ENCODE assay signal across 10 mouse cellular contexts in genomic region chr4:97859431-97859830, GRCm38 (mm10).
A peak's percentile ranks its signal among the peaks of the same experiment; 100 is the strongest.
DNase-seq lines count a peak whose midpoint lies in the region; ATAC-seq and TF ChIP-seq lines count a peak whose summit lies in the region.
"Had no signal": no experiment of that assay in that cellular context is flagged by ENCODE, and none has a peak within 500 bp of the region (broad histone marks: within the 10 kb centered on the region; RNA-seq: fewer than 3 reads in every experiment).

No protein-coding gene starts in this region.

- WGBS in liver, adult 2 months = 17% methylated on average over 4 of the region's 4 CpGs
- 68% methylated on average over 4 of the region's 4 CpGs for WGBS in liver, embryonic 11.5 days
- 48% methylated on average over 4 of the region's 4 CpGs for WGBS in heart, postnatal 0 days
- WGBS in midbrain, embryonic 15.5 days = 74% methylated on average over 4 of the region's 4 CpGs

- no peak for TF ChIP-seq POLR2A in liver, adult 2 months (IDR thresholded peaks at IDR 0.05; ENCODE audit: extremely low read depth, insufficient read depth, low read length)

- H3K79me2 ChIP-seq in liver, adult 2 months (ENCODE audit: control insufficient read depth, insufficient read depth, low read length) = peaks cover 40% of the 10 kb centered on the region

- H3K9ac ChIP-seq in liver, adult 2 months (ENCODE audit: low read depth, low read length) = no peak overlapping the region
- H3K9ac ChIP-seq in liver, embryonic 11.5 days (ENCODE audit: low read depth, low read length) = no peak overlapping the region
- no peak overlapping the region for H3K9ac ChIP-seq in heart, postnatal 0 days (replicated peaks; ENCODE audit: low read depth, low read length)
- no peak overlapping the region for H3K9ac ChIP-seq in midbrain, embryonic 15.5 days
- H3K9ac ChIP-seq: embryonic facial prominence, embryonic 15.5 days; limb, embryonic 15.5 days had no signal

- ATAC-seq in liver, embryonic 11.5 days (replicated peaks; ENCODE audit: low FRiP score) = no peak
- ATAC-seq in heart, postnatal 0 days (ENCODE audit: insufficient read depth, low read depth) = no peak
- ATAC-seq in midbrain, embryonic 15.5 days (replicated peaks) = no peak

- H3K4me2 ChIP-seq in liver, embryonic 11.5 days = no peak overlapping the region
- H3K4me2 ChIP-seq in heart, postnatal 0 days (ENCODE audit: low read depth, low read length) = no peak overlapping the region
- H3K4me2 ChIP-seq in midbrain, embryonic 15.5 days = no peak overlapping the region
- H3K4me2 ChIP-seq: embryonic facial prominence, embryonic 15.5 days; limb, embryonic 15.5 days had no signal

- no peak overlapping the region for H3K4me3 ChIP-seq in liver, adult 2 months (ENCODE audit: insufficient read depth, low read depth, low read length)
- H3K4me3 ChIP-seq in liver, embryonic 11.5 days (ENCODE audit: low read depth, low read length) = no peak overlapping the region
- no peak overlapping the region for H3K4me3 ChIP-seq in heart, postnatal 0 days (ENCODE audit: low read depth, low read length)
- H3K4me3 ChIP-seq in midbrain, embryonic 15.5 days = no peak overlapping the region
- H3K4me3 ChIP-seq: embryonic facial prominence, embryonic 15.5 days; limb, embryonic 15.5 days had no signal

- TF ChIP-seq CTCF in liver, adult 2 months (IDR thresholded peaks at IDR 0.05; ENCODE audit: low read depth, low read length) = no peak
- no peak for TF ChIP-seq CTCF in heart, postnatal 0 days (IDR thresholded peaks at IDR 0.05; ENCODE audit: low read depth)

- peak overlapping the region; percentile 24 for H3K27ac ChIP-seq in liver, adult 2 months (replicated peaks; ENCODE audit: insufficient read depth, low read depth, low read length)
- no peak overlapping the region for H3K27ac ChIP-seq in liver, embryonic 11.5 days (ENCODE audit: low read depth, low read length)
- H3K27ac ChIP-seq in heart, postnatal 0 days (ENCODE audit: low read depth) = peak overlapping the region; percentile 58
- H3K27ac ChIP-seq in midbrain, embryonic 15.5 days = no peak overlapping the region
- H3K27ac ChIP-seq: embryonic facial prominence, embryonic 15.5 days; limb, embryonic 15.5 days had no signal

- peak; percentile 81 for DNase-seq in gastrocnemius, adult 18-20 months (ENCODE audit: low spot score)
- no peak for DNase-seq in gastrocnemius, postnatal 4 days (ENCODE audit: low spot score in 2 of 2)
- peak; percentile 76 for DNase-seq in liver, adult 2 months (ENCODE audit: extremely low read depth, low read depth, low spot score)
- no peak for DNase-seq in liver, embryonic 11.5 days (ENCODE audit: low spot score)
- DNase-seq in fibroblast of lung, adult 2 months (ENCODE audit: low read depth) = peak; percentile 67
- DNase-seq in heart, postnatal 0 days (ENCODE audit: low spot score) = no peak
- DNase-seq: kidney, adult 2 months had no signal

- no peaks in the 10 kb centered on the region for H3K27me3 ChIP-seq in liver, adult 2 months (ENCODE audit: control insufficient read depth, insufficient read depth, low read length)
- H3K27me3 ChIP-seq in liver, embryonic 11.5 days (replicated peaks; ENCODE audit: control insufficient read depth, insufficient read depth, low read length) = no peaks in the 10 kb centered on the region
- H3K27me3 ChIP-seq in heart, postnatal 0 days (ENCODE audit: control insufficient read depth, insufficient read depth, low read length) = no peaks in the 10 kb centered on the region
- H3K27me3 ChIP-seq in midbrain, embryonic 15.5 days (replicated peaks) = no peaks in the 10 kb centered on the region
- H3K27me3 ChIP-seq: embryonic facial prominence, embryonic 15.5 days; limb, embryonic 15.5 days had no signal

- peaks cover 20% of the 10 kb centered on the region for H3K4me1 ChIP-seq in liver, adult 2 months (ENCODE audit: control insufficient read depth, insufficient read depth, low read length)
- no peaks in the 10 kb centered on the region; the same call in 1 of the 2 replicates for H3K4me1 ChIP-seq in liver, embryonic 11.5 days (replicated peaks; ENCODE audit: control insufficient read depth, insufficient read depth, low read length)
- peaks cover 46% of the 10 kb centered on the region for H3K4me1 ChIP-seq in heart, postnatal 0 days (ENCODE audit: control insufficient read depth, insufficient read depth)
- no peaks in the 10 kb centered on the region for H3K4me1 ChIP-seq in midbrain, embryonic 15.5 days

- no peaks in the 10 kb centered on the region for H3K36me3 ChIP-seq in liver, adult 2 months (ENCODE audit: control insufficient read depth, insufficient read depth, low read length)
- no peaks in the 10 kb centered on the region for H3K36me3 ChIP-seq in liver, embryonic 11.5 days (ENCODE audit: control insufficient read depth, insufficient read depth, low read length)
- no peaks in the 10 kb centered on the region for H3K36me3 ChIP-seq in heart, postnatal 0 days (replicated peaks; ENCODE audit: control insufficient read depth, insufficient read depth, low read length)
- no peaks in the 10 kb centered on the region for H3K36me3 ChIP-seq in midbrain, embryonic 15.5 days (replicated peaks)
- H3K36me3 ChIP-seq: embryonic facial prominence, embryonic 15.5 days had no signal

- no peaks in the 10 kb centered on the region for H3K9me3 ChIP-seq in liver, embryonic 11.5 days (ENCODE audit: control insufficient read depth, low read length)
- H3K9me3 ChIP-seq in heart, postnatal 0 days (replicated peaks; ENCODE audit: control insufficient read depth, low read length) = no peaks in the 10 kb centered on the region
- H3K9me3 ChIP-seq in midbrain, embryonic 15.5 days = no peaks in the 10 kb centered on the region
- H3K9me3 ChIP-seq: embryonic facial prominence, embryonic 15.5 days; limb, embryonic 15.5 days had no signal

- TF ChIP-seq EP300 in heart, postnatal 0 days (IDR thresholded peaks at IDR 0.05; ENCODE audit: low read depth) = no peak

Comparison
In these comparisons a context has a peak if more than half of its experiments do, and no peak if none do; other contexts are left out.
1. DNase-seq: peak in gastrocnemius, adult 18-20 months (single experiment), liver, adult 2 months (single experiment) and fibroblast of lung, adult 2 months (single experiment); none in gastrocnemius, postnatal 4 days (0 of 2), liver, embryonic 11.5 days (single experiment) and heart, postnatal 0 days (single experiment).
2. H3K27ac ChIP-seq: peak in liver, adult 2 months (single experiment) and heart, postnatal 0 days (single experiment); none in liver, embryonic 11.5 days (single experiment) and midbrain, embryonic 15.5 days (single experiment).